Mouse (Mus musculus) CH12.LX (cell line): Measurements from ENCODE around the gene Apba2.

Experiments used
- CTCF ChIP-seq, 2 experiments: IDR thresholded peaks in 1 of 2; conservative IDR thresholded peaks in 1 of 2; 2 replicates each; pipeline ENCODE4 v1.5.1; 2011 to 2012; ENCODE audit warnings: low read depth in 2 of 2, low read length in 2 of 2, improper control_type of control experiment in 1 of 2, inconsistent platforms in 1 of 2, mild to moderate bottlenecking in 1 of 2, moderate library complexity in 1 of 2
- ELF1 ChIP-seq: IDR thresholded peaks from 2 replicates; pipeline ENCODE4 v1.6.1; 2014; ENCODE audit warnings: low read depth, mild to moderate bottlenecking, inconsistent platforms, low read length, improper control_type of control experiment
- EP300 ChIP-seq: IDR thresholded peaks from 2 replicates; pipeline ENCODE4 v1.6.1; 2011; ENCODE audit warnings: low read length, improper control_type of control experiment
- GABPA ChIP-seq: IDR thresholded peaks from 2 replicates; pipeline ENCODE4 v1.6.1; 2012; ENCODE audit warnings: low read depth, low read length, improper control_type of control experiment, inconsistent platforms; ENCODE audit not compliant: insufficient replicate concordance
- KAT2A ChIP-seq: IDR thresholded peaks from 2 replicates; pipeline ENCODE4 v1.6.1; 2012; ENCODE audit warnings: low read length, improper control_type of control experiment, inconsistent platforms; ENCODE audit not compliant: insufficient replicate concordance
- POLR2A ChIP-seq: IDR thresholded peaks from 2 replicates; pipeline ENCODE4 v1.6.1; 2011; ENCODE audit warnings: low read depth, mild to moderate bottlenecking, improper control_type of control experiment, low read length
- SMC3 ChIP-seq: IDR thresholded peaks from 2 replicates; pipeline ENCODE4 v1.6.1; 2011; ENCODE audit warnings: low read depth, low read length, improper control_type of control experiment
- TBP ChIP-seq: conservative IDR thresholded peaks from 2 replicates; pipeline ENCODE4 v1.6.1; 2011; ENCODE audit warnings: low read depth, low read length, improper control_type of control experiment
- UBTF ChIP-seq: IDR thresholded peaks from 2 replicates; pipeline ENCODE4 v1.6.1; 2012; ENCODE audit warnings: low read depth, mild to moderate bottlenecking, inconsistent platforms, low read length, improper control_type of control experiment, moderate library complexity
- USF2 ChIP-seq: conservative IDR thresholded peaks from 2 replicates; pipeline ENCODE4 v1.6.1; 2011; ENCODE audit warnings: low read depth, low read length, improper control_type of control experiment
- ZC3H11A ChIP-seq: IDR thresholded peaks from 2 replicates; pipeline ENCODE4 v1.6.1; 2012; ENCODE audit warnings: low read depth, mild to moderate bottlenecking, inconsistent platforms, low read length, improper control_type of control experiment
- ZKSCAN1 ChIP-seq: IDR thresholded peaks from 2 replicates; pipeline ENCODE4 v1.6.1; 2012; ENCODE audit warnings: low read depth, inconsistent platforms, low read length, improper control_type of control experiment, borderline replicate concordance
- ZNF384 ChIP-seq: IDR thresholded peaks from 2 replicates; pipeline ENCODE4 v1.6.1; 2012; ENCODE audit warnings: low read depth, low read length, improper control_type of control experiment, inconsistent platforms

- no peak for TF ChIP-seq CTCF (conservative IDR thresholded peaks at IDR 0.05 in 1 of 2, IDR thresholded peaks at IDR 0.05 in 1 of 2; ENCODE audit: low read depth in 2 of 2, low read length in 2 of 2)
- TF ChIP-seq ZC3H11A = no peak
- TF ChIP-seq POLR2A = no peak
- no peak for TF ChIP-seq UBTF
- TF ChIP-seq TBP = no peak
- TF ChIP-seq USF2 = no peak
- no peak for TF ChIP-seq KAT2A
- TF ChIP-seq GABPA = no peak
- no peak for TF ChIP-seq SMC3
- TF ChIP-seq ZNF384 = no peak
- no peak for TF ChIP-seq EP300
- TF ChIP-seq ZKSCAN1 = no peak
- no peak for TF ChIP-seq ELF1
Measured at GRCm38 (mm10) chr7:64656787-64657186, 155.3 kb downstream of the Apba2 start.
